Mouse (Mus musculus) testis, postnatal 10 days (tissue): ENCODE measurements around the gene Klhdc3.

Experiments used
- DNase-seq: peaks from one replicate; pipeline ENCODE4 v3.0.0; 2021; ENCODE audit warnings: low spot score

The Klhdc3 gene

GRCm38 (mm10) chr17:46702100-46702499 lies 21.4 kb upstream of the Klhdc3 start:
- DNase-seq: no peak

- DNase-seq: no peak
These were observed 20.8 kb upstream of the Klhdc3 start for GRCm38 (mm10) chr17:46701489-46701888.

- no peak for DNase-seq
These were observed 19.2 kb upstream of the Klhdc3 start for GRCm38 (mm10) chr17:46699912-46700311.

- DNase-seq: no peak
These were observed 18.5 kb upstream of the Klhdc3 start for GRCm38 (mm10) chr17:46699245-46699644.

- no peak for DNase-seq
These were observed 17.8 kb upstream of the Klhdc3 start for GRCm38 (mm10) chr17:46698515-46698914.

- DNase-seq: no peak
These were observed 13.9 kb upstream of the Klhdc3 start for GRCm38 (mm10) chr17:46694517-46695063.

- no peak for DNase-seq
These were observed 10.7 kb upstream of the Klhdc3 start for GRCm38 (mm10) chr17:46691390-46691789.

GRCm38 (mm10) chr17:46690665-46691064 lies 10.0 kb upstream of the Klhdc3 start:
- DNase-seq: no peak

- DNase-seq: no peak
These were observed 5.2 kb upstream of the Klhdc3 start for GRCm38 (mm10) chr17:46685913-46686312.

- DNase-seq: no peak
These were observed 2.1 kb upstream of the Klhdc3 start for GRCm38 (mm10) chr17:46682654-46683389.

GRCm38 (mm10) chr17:46681466-46682118 lies 878 bp upstream of the Klhdc3 start:
- no peak for DNase-seq

GRCm38 (mm10) chr17:46679843-46680759 lies 613 bp downstream of the Klhdc3 start:
- DNase-seq: peak; percentile 84

GRCm38 (mm10) chr17:46678911-46679310 lies 1.8 kb downstream of the Klhdc3 start:
- no peak for DNase-seq

GRCm38 (mm10) chr17:46678416-46678815 lies 2.3 kb downstream of the Klhdc3 start, which contains the start of gene Mea1:
TSS of gene Mea1 (plus strand) at chr17:46678793.
- no peak for DNase-seq

GRCm38 (mm10) chr17:46674530-46675283 lies 6.0 kb downstream of the Klhdc3 start:
- peak; percentile 58 for DNase-seq

- DNase-seq: peak; percentile 88
These were observed 6.7 kb downstream of the Klhdc3 start, which contains the start of gene Rrp36 for GRCm38 (mm10) chr17:46673850-46674529. TSS of gene Rrp36 (minus strand) at chr17:46674352.

GRCm38 (mm10) chr17:46669911-46670310 lies 10.8 kb downstream of the Klhdc3 start:
- peak; percentile 38 for DNase-seq

GRCm38 (mm10) chr17:46667712-46668111 lies 13.0 kb downstream of the Klhdc3 start:
- peak; percentile 44 for DNase-seq

GRCm38 (mm10) chr17:46662730-46663129 lies 18.0 kb downstream of the Klhdc3 start:
- no peak for DNase-seq

- no peak for DNase-seq
These were observed 18.7 kb downstream of the Klhdc3 start for GRCm38 (mm10) chr17:46661981-46662380.

GRCm38 (mm10) chr17:46661351-46661750 lies 19.4 kb downstream of the Klhdc3 start:
- DNase-seq: no peak
